Mouse (Mus musculus) embryo, embryonic 11.5 days (tissue): Measurements from ENCODE around the gene Cmas.
A peak's percentile ranks its signal among the peaks of the same experiment; 100 is the strongest.

Experiments
- DNase-seq: peaks from one replicate; pipeline ENCODE4 v3.0.0-alpha.2; 2012; ENCODE audit warnings: low read depth, low spot score

The Cmas gene

GRCm38 (mm10) chr6:142752331-142753246 lies 3.9 kb upstream of the Cmas start:
- no peak for DNase-seq

- no peak for DNase-seq
Observed at GRCm38 (mm10) chr6:142757334-142757965, 964 bp downstream of the Cmas start.

- DNase-seq = no peak
Observed at GRCm38 (mm10) chr6:142757976-142758375, 1.5 kb downstream of the Cmas start.

- DNase-seq = no peak
Observed at GRCm38 (mm10) chr6:142758562-142758961, 2.1 kb downstream of the Cmas start.

GRCm38 (mm10) chr6:142759633-142760032 lies 3.1 kb downstream of the Cmas start:
- DNase-seq = no peak

GRCm38 (mm10) chr6:142764933-142765332 lies 8.4 kb downstream of the Cmas start:
- DNase-seq = no peak

- no peak for DNase-seq
Observed at GRCm38 (mm10) chr6:142767305-142767704, 10.8 kb downstream of the Cmas start.

GRCm38 (mm10) chr6:142769896-142770295 lies 13.4 kb downstream of the Cmas start:
- DNase-seq = no peak

- DNase-seq = no peak
Observed at GRCm38 (mm10) chr6:142771643-142772042, 15.2 kb downstream of the Cmas start.

GRCm38 (mm10) chr6:142773566-142773965 lies 17.1 kb downstream of the Cmas start:
- DNase-seq = no peak

GRCm38 (mm10) chr6:142776935-142777334 lies 20.4 kb downstream of the Cmas start:
- DNase-seq = no peak

GRCm38 (mm10) chr6:142779045-142779811 lies 22.7 kb downstream of the Cmas start:
- no peak for DNase-seq

- no peak for DNase-seq
Observed at GRCm38 (mm10) chr6:142779812-142780573, 23.5 kb downstream of the Cmas start.

- DNase-seq = no peak
Observed at GRCm38 (mm10) chr6:142780574-142781033, 24.1 kb downstream of the Cmas start.

GRCm38 (mm10) chr6:142781286-142781685 lies 24.8 kb downstream of the Cmas start:
- DNase-seq = no peak

GRCm38 (mm10) chr6:142785343-142785742 lies 28.9 kb downstream of the Cmas start:
- peak; percentile 36 for DNase-seq

- DNase-seq = no peak
Observed at GRCm38 (mm10) chr6:142786106-142786505, 29.6 kb downstream of the Cmas start.

- DNase-seq = no peak
Observed at GRCm38 (mm10) chr6:142788042-142788987, 31.8 kb downstream of the Cmas start.

GRCm38 (mm10) chr6:142789736-142790135 lies 33.2 kb downstream of the Cmas start:
- no peak for DNase-seq
